Mouse (Mus musculus): ENCODE measurements around the gene Adh6a. TPM values are rescaled to one million over a fixed set of nuclear protein-coding genes. Genes with fewer than 3 reads are reported as not detected.

Adh6a gene
- 0.11 TPM in 1 of 2 replicates, not detected in the other for polyA plus RNA-seq (2012; rRNA removed)

DNA sequence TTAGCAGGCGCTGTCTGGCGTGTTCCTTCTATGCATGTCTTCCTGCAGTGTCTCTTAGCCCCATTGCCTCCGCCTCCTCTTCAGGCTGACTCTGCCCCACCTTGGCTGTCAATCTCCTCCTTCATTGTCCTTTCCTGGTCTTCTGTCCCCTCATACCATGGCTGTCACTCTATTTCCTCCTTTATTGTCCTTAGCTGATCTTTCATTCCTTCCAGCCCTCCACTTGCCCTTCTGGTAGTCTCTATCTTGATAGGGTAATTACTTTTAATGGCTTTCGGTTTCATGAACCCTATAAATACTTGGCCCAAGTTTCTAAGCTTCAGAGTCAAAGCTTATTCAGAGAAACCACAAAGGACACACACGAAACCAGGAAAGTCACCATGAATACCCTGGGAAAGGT, at the start of gene Adh6a:
Adh6a (plus strand) TSS at position 322 of the 400 bp plus-strand sequence.
- Histone ChIP-seq H3K4me1 (ENCODE audit: control insufficient read depth, insufficient read depth, low read length) (no peaks in the 10 kb centered on the region), H3K4me3 (replicated peaks; ENCODE audit: extremely low read depth, low read depth, low read length) (no peak within 1 kb of the TSS)
- TF ChIP-seq POLR2A (IDR thresholded peaks at IDR 0.05; ENCODE audit: borderline replicate concordance, extremely low read depth, low read depth, low read length) (no peak), CTCF (IDR thresholded peaks at IDR 0.05; ENCODE audit: insufficient read depth, low read length) (no peak)
- WGBS = 88% methylated on average over 5 of the region's 5 CpGs
- DNase-seq = no peak

DNA sequence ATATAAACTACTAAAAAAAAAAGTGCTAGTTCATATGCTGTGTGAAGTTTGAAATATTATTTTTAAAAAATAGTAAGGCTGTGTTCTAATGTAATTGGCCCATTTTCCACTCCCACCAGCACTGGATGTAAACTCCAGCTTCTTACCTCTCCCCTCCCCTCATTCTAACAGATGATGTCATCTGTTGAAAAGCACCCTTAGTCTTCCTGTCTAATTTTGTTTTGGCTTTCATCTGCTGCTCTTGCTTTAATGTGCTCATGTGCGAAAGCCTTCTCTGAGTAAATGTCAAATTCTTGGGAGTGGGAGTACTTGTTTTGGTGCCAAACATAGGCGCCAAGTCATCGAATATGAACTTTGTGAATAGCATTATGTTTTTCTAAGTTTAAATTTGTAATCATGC, 48.4 kb upstream of the Adh6a start:
- Histone ChIP-seq H3K4me3 (replicated peaks; ENCODE audit: extremely low read depth, low read depth, low read length) (no peak overlapping the region), H3K4me1 (ENCODE audit: control insufficient read depth, insufficient read depth, low read length) (no peaks in the 10 kb centered on the region)
- no peak for DNase-seq
- 59% methylated on average over 3 of the region's 3 CpGs for WGBS
- TF ChIP-seq CTCF (IDR thresholded peaks at IDR 0.05; ENCODE audit: insufficient read depth, low read length) (no peak), POLR2A (IDR thresholded peaks at IDR 0.05; ENCODE audit: borderline replicate concordance, extremely low read depth, low read depth, low read length) (no peak)

DNA sequence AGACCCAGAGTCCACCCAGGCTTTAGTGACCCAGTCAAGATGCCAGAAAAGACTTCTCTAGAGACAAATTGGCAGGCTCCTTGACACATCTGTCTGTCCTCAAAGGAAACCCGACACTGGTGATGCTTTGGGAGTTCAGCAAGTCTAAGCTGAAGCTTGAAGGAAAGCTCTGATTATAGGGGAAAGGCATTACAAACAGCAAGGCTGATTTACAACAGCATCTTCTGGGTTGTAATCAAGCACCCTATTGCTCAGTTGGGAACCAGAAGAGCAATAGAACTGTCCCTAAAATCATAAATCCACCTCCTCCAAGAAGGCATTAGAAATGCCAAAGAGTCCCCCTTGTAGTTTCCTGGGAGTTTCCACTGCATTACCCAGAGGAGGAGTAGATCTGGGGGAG, 42.6 kb upstream of the Adh6a start:
- DNase-seq = no peak
- Histone ChIP-seq H3K4me1 (ENCODE audit: control insufficient read depth, insufficient read depth, low read length) (no peaks in the 10 kb centered on the region), H3K4me3 (replicated peaks; ENCODE audit: extremely low read depth, low read depth, low read length) (no peak overlapping the region)
- TF ChIP-seq POLR2A (IDR thresholded peaks at IDR 0.05; ENCODE audit: borderline replicate concordance, extremely low read depth, low read depth, low read length) = no peak
- no peak for TF ChIP-seq CTCF (IDR thresholded peaks at IDR 0.05; ENCODE audit: insufficient read depth, low read length)
- 24% methylated on average over 1 of the region's 1 CpGs for WGBS

DNA sequence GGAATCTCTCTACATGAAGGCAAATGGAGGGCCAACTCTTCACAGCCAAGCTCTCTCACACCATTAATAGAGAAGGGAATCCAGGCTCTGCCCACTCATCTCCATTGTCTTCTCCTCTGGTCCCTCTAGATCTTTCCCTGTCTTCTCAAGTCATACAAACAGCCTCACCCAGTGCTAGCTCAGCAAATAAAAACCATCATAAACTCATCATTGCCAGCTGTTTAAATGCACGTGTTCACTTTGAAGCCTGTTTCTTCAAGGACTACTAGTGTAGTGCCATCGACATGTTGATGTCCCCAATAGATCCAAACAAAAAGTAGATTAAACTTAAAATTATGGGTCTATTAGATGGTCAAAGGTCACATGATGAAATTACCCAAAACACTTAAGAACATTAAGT, 41.8 kb upstream of the Adh6a start:
- 86% methylated on average over 2 of the region's 2 CpGs for WGBS
- no peak for TF ChIP-seq CTCF (IDR thresholded peaks at IDR 0.05; ENCODE audit: insufficient read depth, low read length)
- TF ChIP-seq POLR2A (IDR thresholded peaks at IDR 0.05; ENCODE audit: borderline replicate concordance, extremely low read depth, low read depth, low read length) = no peak
- no peaks in the 10 kb centered on the region for H3K4me1 ChIP-seq (ENCODE audit: control insufficient read depth, insufficient read depth, low read length)
- no peak overlapping the region for H3K4me3 ChIP-seq (replicated peaks; ENCODE audit: extremely low read depth, low read depth, low read length)
- no peak for DNase-seq

DNA sequence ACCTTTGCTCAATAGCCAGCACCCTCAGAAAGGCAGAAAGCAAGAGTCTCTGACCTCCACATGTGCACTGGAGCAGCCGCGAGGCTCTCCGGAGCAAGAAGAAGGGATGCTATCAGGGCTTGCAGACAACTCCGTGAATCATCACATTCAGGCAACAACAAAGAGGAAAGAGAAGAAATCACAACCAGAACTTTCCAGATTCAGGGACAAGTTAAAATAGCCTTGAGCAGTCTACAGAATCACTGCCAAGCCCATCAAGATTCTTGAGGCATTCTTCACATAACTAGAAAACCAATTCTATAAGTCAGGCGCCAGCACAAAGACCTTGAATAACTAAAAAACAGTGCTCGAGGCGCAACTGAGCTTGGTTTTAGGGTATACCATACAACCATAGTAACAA, 40.0 kb upstream of the Adh6a start:
- 75% methylated on average over 7 of the region's 7 CpGs for WGBS
- no peaks in the 10 kb centered on the region for H3K4me1 ChIP-seq (ENCODE audit: control insufficient read depth, insufficient read depth, low read length)
- DNase-seq = no peak
- TF ChIP-seq CTCF (IDR thresholded peaks at IDR 0.05; ENCODE audit: insufficient read depth, low read length) = no peak
- TF ChIP-seq POLR2A (IDR thresholded peaks at IDR 0.05; ENCODE audit: borderline replicate concordance, extremely low read depth, low read depth, low read length) = no peak
- no peak overlapping the region for H3K4me3 ChIP-seq (replicated peaks; ENCODE audit: extremely low read depth, low read depth, low read length)

DNA sequence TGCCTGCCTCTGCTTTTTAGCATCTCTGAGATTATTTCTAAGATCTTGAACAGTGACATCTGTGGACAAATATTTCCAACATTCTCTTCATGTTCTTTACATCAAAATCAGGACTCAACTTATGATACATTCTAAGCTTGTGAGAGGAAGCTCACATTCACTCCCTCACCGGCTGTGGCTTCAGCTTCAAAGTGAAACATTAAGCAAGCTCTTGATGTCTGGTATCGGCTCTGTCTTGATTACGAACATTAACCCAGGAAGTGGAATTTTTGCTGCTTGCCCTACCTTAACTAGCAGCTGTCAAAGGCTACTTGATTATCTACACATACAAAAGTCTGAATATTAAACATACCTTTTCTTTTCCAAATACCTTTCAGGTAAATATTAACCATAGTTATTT, 38.0 kb upstream of the Adh6a start:
- H3K4me3 ChIP-seq (replicated peaks; ENCODE audit: extremely low read depth, low read depth, low read length) = no peak overlapping the region
- 67% methylated on average over 3 of the region's 3 CpGs for WGBS
- no peaks in the 10 kb centered on the region; the same call in 1 of the 2 replicates for H3K4me1 ChIP-seq (ENCODE audit: control insufficient read depth, insufficient read depth, low read length)
- DNase-seq = no peak
- TF ChIP-seq CTCF (IDR thresholded peaks at IDR 0.05; ENCODE audit: insufficient read depth, low read length) = no peak
- TF ChIP-seq POLR2A (IDR thresholded peaks at IDR 0.05; ENCODE audit: borderline replicate concordance, extremely low read depth, low read depth, low read length) = no peak

DNA sequence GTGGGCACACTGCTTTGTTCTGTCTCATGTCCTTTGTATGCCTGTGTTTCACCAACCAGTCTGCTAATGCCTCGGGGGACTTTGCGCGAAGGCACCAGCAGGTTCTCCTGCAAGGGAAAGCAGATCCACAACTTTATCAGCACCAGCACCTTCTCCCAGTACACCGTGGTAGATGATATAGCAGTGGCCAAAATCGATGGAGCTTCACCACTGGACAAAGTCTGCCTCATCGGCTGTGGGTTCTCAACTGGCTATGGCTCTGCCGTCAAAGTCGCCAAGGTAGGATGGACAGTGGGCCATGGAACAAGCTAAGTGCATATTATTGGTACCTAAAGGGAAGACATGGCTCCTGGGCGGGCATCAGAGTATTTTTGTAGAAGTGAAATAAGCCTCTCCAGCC, 30.5 kb upstream of the Adh6a start:
- Histone ChIP-seq H3K4me3 (replicated peaks; ENCODE audit: extremely low read depth, low read depth, low read length) (no peak overlapping the region), H3K4me1 (ENCODE audit: control insufficient read depth, insufficient read depth, low read length) (no peaks in the 10 kb centered on the region; the same call in 1 of the 2 replicates)
- DNase-seq = no peak
- TF ChIP-seq CTCF (IDR thresholded peaks at IDR 0.05; ENCODE audit: insufficient read depth, low read length) = no peak
- no peak for TF ChIP-seq POLR2A (IDR thresholded peaks at IDR 0.05; ENCODE audit: borderline replicate concordance, extremely low read depth, low read depth, low read length)
- 97% methylated on average over 9 of the region's 9 CpGs for WGBS

DNA sequence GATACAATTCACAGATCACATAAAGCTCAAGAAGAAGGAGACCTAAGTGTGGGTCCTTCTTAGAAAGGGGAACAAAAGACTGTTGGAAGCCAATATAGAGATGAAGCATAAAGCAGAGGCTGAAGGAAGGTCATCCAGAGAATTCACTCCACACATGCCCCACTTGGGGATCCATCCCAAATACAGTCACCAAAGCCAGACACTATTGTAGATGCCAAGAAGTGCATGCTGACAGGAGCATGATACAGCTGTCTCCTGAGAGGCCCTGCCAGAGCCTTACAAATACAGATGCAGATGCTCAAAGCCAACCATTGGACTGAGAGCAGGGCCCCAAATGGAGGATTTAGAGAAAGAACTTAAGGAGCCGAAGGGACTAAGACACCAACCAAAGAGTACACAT, 29.3 kb upstream of the Adh6a start:
- WGBS = 79% methylated on average over 1 of the region's 1 CpGs
- no peak for DNase-seq
- TF ChIP-seq POLR2A (IDR thresholded peaks at IDR 0.05; ENCODE audit: borderline replicate concordance, extremely low read depth, low read depth, low read length) (no peak), CTCF (IDR thresholded peaks at IDR 0.05; ENCODE audit: insufficient read depth, low read length) (no peak)
- Histone ChIP-seq H3K4me1 (ENCODE audit: control insufficient read depth, insufficient read depth, low read length) (no peaks in the 10 kb centered on the region; the same call in 1 of the 2 replicates), H3K4me3 (replicated peaks; ENCODE audit: extremely low read depth, low read depth, low read length) (no peak overlapping the region)

DNA sequence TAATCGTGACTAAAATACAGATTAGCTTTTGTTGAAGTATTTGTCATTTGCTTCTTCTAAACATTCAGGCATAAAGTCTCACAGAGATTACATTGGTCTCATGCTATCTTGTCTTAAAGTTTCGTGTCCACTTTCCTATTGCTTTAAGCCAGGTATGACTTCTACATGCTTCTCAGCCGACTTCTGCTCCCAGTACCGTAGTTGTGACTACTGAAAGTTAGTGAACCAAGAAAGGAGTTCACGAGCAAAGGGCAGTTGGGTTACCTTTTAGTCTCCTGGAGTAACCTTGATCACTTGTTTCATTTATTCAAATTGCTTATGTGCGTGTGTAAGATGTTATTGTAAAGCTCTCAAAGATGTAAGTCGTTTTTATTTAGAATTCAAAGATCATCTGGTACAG, 27.1 kb upstream of the Adh6a start:
- Histone ChIP-seq H3K4me3 (replicated peaks; ENCODE audit: extremely low read depth, low read depth, low read length) (no peak overlapping the region), H3K4me1 (ENCODE audit: control insufficient read depth, insufficient read depth, low read length) (no peaks in the 10 kb centered on the region)
- DNase-seq = no peak
- no peak for TF ChIP-seq CTCF (IDR thresholded peaks at IDR 0.05; ENCODE audit: insufficient read depth, low read length)
- TF ChIP-seq POLR2A (IDR thresholded peaks at IDR 0.05; ENCODE audit: borderline replicate concordance, extremely low read depth, low read depth, low read length) = no peak
- WGBS = 91% methylated on average over 7 of the region's 7 CpGs

DNA sequence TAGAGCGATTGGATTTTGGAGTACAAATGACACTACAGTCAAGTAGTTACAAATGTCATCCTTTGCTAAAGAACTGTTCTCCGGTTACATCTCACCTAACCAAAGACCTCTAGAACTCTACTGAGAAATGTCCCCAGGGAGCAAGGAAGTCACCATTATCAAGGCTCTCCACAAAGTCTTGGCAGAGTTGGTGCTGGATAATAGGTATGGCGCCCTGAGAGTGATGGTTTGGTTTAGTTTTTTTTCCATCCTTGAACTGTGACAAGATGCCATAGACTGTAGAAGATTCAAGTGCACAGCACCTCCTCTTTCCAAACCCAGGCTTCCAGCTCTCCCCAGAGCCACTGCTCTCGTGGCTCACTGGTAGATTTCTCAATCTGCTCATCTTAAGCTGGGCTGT, 25.4 kb upstream of the Adh6a start:
- Histone ChIP-seq H3K4me3 (replicated peaks; ENCODE audit: extremely low read depth, low read depth, low read length) (no peak overlapping the region), H3K4me1 (ENCODE audit: control insufficient read depth, insufficient read depth, low read length) (no peaks in the 10 kb centered on the region)
- TF ChIP-seq CTCF (IDR thresholded peaks at IDR 0.05; ENCODE audit: insufficient read depth, low read length) (no peak), POLR2A (IDR thresholded peaks at IDR 0.05; ENCODE audit: borderline replicate concordance, extremely low read depth, low read depth, low read length) (no peak)
- WGBS = 76% methylated on average over 4 of the region's 4 CpGs
- DNase-seq = no peak
